Mouse (Mus musculus) bone marrow macrophage, adult 2 months (primary cell): ENCODE data around the gene Igsf11.

Source experiments
- CTCF ChIP-seq: IDR thresholded peaks from 2 replicates; pipeline ENCODE4 v1.5.1; 2012; ENCODE audit warnings: low read depth, mild to moderate bottlenecking, low read length, moderate library complexity
- POLR2A ChIP-seq: IDR thresholded peaks from 2 replicates; pipeline ENCODE4 v1.6.1; 2012; ENCODE audit warnings: mild to moderate bottlenecking, low read depth, low read length, borderline replicate concordance

GRCm38 (mm10) chr16:38905911-38906310, 13.4 kb downstream of the Igsf11 start:
- TF ChIP-seq CTCF = no peak
- no peak for TF ChIP-seq POLR2A
